Mouse (Mus musculus): ENCODE results near the gene Gm21797.
"Not testable (repeated sequence)": the region's sequence is repeated elsewhere in the genome, so short reads cannot be mapped to it uniquely, and the experiment has no call there.

Gm21797 gene

GRCm38 (mm10) chrY:40775665-40776064, at the start of gene Gm21797:
Gene Gm21797, minus strand, starts transcription at chrY:40775765.
- DNase-seq: not testable (repeated sequence)

DNA sequence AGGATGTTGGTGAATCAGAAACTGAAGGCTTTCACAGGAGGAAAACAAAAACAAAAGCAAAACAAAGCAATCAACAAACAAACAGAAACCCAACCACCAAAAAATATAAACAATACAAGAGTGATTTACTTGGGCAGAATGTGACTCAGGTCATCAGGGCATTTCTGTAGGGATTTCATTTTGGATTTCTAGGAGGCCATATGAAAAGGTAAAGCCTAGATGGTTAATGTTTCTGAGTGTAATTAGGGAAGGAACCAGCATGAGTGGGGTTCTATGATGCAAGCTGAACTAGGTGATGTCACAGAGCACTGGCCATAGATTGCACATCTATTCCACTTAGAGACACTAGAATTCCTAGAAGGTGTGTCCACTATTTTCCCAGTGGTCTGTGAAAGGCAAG, 29.0 kb upstream of the Gm21797 start, which contains the start of gene Gm20795:
Gm20795 (plus strand) TSS at position 301 of the 400 bp plus-strand sequence.
- DNase-seq: not testable (repeated sequence)

Data from kidney, postnatal 10 days (tissue).